Mouse (Mus musculus): Measurements from ENCODE around the gene Copg2. TPM values are rescaled to one million over a fixed set of nuclear protein-coding genes. Genes with fewer than 3 reads are reported as not detected.

Copg2 gene
- polyA plus RNA-seq, 2 experiments: 7.8 to 9.1 TPM

DNA sequence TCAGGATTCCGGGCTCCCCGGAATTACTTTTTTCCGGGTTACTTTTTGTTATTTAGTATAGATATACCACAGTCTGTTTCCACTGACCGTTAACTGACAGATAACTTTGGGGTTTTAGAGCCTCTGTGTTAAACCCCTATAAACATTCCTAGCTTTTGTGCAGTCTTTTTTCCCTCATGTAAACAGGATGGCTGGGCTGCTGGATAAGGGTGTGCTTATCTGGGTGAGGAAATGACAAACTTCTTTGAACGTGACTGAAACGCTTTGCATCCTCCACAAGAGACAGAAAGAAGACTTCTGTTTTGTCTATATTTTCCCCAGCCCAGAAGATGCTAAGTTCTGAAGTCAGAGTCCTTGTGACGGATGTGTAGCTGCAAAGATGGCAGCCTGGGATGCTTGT is 184.1 kb downstream of the Copg2 start:
- Histone ChIP-seq H3K36me3 (replicated peaks; ENCODE audit: control insufficient read depth, insufficient read depth, low read depth) (no peaks in the 10 kb centered on the region), H3K27ac (no peak overlapping the region), H3K4me3 (ENCODE audit: insufficient read depth in 1 of 2, low read depth in 2 of 2, low read length in 2 of 2) (no peak overlapping the region), H3K9me3 (ENCODE audit: control insufficient read depth, low read length) (no peaks in the 10 kb centered on the region), H3K4me1 (replicated peaks; ENCODE audit: control insufficient read depth in 2 of 2, insufficient read depth in 2 of 2, low read length in 1 of 2) (peaks cover 0 to 8% of the 10 kb centered on the region in 2 experiments; a peak in 2 of 4 replicates), H3K9ac (replicated peaks) (no peak overlapping the region), H3K4me2 (ENCODE audit: low read depth) (no peak overlapping the region), H3K27me3 (ENCODE audit: control insufficient read depth, insufficient read depth, low read length) (no peaks in the 10 kb centered on the region)
- TF ChIP-seq EP300 (IDR thresholded peaks at IDR 0.05; ENCODE audit: low read depth) (peak; percentile 54), CTCF (IDR thresholded peaks at IDR 0.05; ENCODE audit: low read depth) (no peak)
- WGBS (ENCODE audit: insufficient replicate concordance): 18% methylated on average over 7 of the region's 7 CpGs
- DNase-seq (ENCODE audit: low read depth in 3 of 3, low spot score in 3 of 3): peak in 1 of 3 experiments; percentile 5
- peak; percentile 47; the same call in 1 of the 2 replicates for ATAC-seq (ENCODE audit: insufficient read depth)

DNA sequence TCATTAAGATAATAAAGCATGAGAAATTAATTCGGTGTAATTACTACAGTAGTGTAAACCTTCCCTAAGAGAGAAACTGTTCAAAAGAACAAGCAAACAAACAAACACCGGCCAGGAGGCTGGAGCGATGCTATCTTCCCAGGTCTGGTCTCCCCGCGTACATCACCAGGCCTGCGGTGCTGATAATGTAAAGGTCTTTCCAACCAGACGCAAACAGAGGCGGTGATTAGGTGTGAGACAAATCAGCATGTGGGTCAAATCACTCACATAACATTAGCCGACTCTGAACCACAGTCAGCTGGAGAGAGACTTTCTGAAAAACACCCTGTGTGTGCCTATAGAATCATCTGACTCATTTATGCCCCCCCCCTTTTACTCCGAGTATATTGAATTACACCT is 185.2 kb downstream of the Copg2 start:
- no peaks in the 10 kb centered on the region for H3K9me3 ChIP-seq (ENCODE audit: control insufficient read depth, low read length)
- H3K4me1 ChIP-seq (replicated peaks; ENCODE audit: control insufficient read depth in 2 of 2, insufficient read depth in 2 of 2, low read length in 1 of 2): peaks cover 0 to 8% of the 10 kb centered on the region in 2 experiments; a peak in 2 of 4 replicates
- H3K27ac ChIP-seq: no peak overlapping the region
- no peak overlapping the region for H3K4me3 ChIP-seq (ENCODE audit: insufficient read depth in 1 of 2, low read depth in 2 of 2, low read length in 2 of 2)
- TF ChIP-seq CTCF (IDR thresholded peaks at IDR 0.05; ENCODE audit: low read depth) (no peak), EP300 (IDR thresholded peaks at IDR 0.05; ENCODE audit: low read depth) (no peak)
- H3K36me3 ChIP-seq (replicated peaks; ENCODE audit: control insufficient read depth, insufficient read depth, low read depth): no peaks in the 10 kb centered on the region
- ATAC-seq (ENCODE audit: insufficient read depth): no peak
- no peak overlapping the region for H3K4me2 ChIP-seq (ENCODE audit: low read depth)
- no peak for DNase-seq (ENCODE audit: low read depth in 3 of 3, low spot score in 3 of 3)
- H3K9ac ChIP-seq (replicated peaks): no peak overlapping the region
- WGBS (ENCODE audit: insufficient replicate concordance): 49% methylated on average over 10 of the region's 10 CpGs
- H3K27me3 ChIP-seq (ENCODE audit: control insufficient read depth, insufficient read depth, low read length): no peaks in the 10 kb centered on the region

DNA sequence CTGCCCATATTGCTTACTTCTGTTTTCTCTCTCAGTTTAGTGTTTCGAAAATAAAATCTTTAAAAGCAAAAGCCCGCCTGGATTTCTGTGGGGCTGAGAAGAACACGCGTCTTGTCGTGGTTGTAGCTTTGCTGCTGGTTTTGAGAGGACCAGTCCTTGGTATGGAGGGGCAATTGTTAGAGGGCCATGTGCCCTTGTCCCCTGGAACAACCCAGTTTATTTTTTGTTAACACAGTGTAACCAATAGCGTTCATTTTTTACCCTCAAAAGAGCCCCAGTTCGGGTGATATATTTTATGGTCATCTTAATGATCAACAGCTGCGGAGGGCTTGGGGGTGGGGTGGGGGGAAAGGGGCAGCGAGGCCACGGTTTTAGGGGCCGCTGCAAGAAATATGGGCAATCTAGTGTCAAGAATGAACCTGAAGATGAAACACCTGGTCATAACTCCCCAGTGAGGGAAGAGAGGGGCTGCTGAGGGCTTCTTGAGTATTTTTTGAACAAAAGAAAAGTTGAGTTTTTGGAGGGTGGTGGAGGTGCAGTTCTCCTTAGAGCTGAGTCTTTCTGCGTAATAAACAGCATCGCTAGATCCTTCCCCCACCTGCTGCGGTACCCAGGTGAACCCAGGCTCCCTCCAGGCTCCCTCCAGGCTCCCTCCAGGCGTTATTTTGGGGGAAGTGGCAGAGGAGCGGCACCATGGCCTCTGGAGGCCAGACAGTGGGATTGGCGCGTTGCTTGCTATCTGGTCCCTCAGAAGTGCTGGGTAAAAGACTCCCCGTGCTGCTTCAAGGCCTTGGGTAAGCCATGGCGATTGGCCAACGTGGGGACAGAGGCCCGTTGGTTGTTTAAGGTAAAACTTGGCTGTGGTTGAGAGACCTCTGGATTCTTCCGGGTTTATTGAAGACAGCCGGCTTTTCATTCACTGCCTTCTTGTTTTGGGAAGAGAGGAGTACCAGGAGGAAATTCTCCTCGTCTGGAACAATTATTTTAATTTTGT is 185.9 kb downstream of the Copg2 start:
- Histone ChIP-seq H3K9me3 (ENCODE audit: control insufficient read depth, low read length) (no peaks in the 10 kb centered on the region), H3K9ac (replicated peaks) (no peak overlapping the region), H3K4me2 (ENCODE audit: low read depth) (no peak overlapping the region), H3K27me3 (ENCODE audit: control insufficient read depth, insufficient read depth, low read length) (no peaks in the 10 kb centered on the region), H3K36me3 (replicated peaks; ENCODE audit: control insufficient read depth, insufficient read depth, low read depth) (no peaks in the 10 kb centered on the region), H3K4me3 (ENCODE audit: insufficient read depth in 1 of 2, low read depth in 2 of 2, low read length in 2 of 2) (no peak overlapping the region), H3K27ac (no peak overlapping the region), H3K4me1 (replicated peaks; ENCODE audit: control insufficient read depth in 2 of 2, insufficient read depth in 2 of 2, low read length in 1 of 2) (peaks cover 0 to 8% of the 10 kb centered on the region in 2 experiments; a peak in 2 of 4 replicates)
- 65% methylated on average over 25 of the region's 25 CpGs for WGBS (ENCODE audit: insufficient replicate concordance)
- no peak for DNase-seq (ENCODE audit: low read depth in 3 of 3, low spot score in 3 of 3)
- no peak for TF ChIP-seq EP300 (IDR thresholded peaks at IDR 0.05; ENCODE audit: low read depth)
- no peak for ATAC-seq (ENCODE audit: insufficient read depth)

DNA sequence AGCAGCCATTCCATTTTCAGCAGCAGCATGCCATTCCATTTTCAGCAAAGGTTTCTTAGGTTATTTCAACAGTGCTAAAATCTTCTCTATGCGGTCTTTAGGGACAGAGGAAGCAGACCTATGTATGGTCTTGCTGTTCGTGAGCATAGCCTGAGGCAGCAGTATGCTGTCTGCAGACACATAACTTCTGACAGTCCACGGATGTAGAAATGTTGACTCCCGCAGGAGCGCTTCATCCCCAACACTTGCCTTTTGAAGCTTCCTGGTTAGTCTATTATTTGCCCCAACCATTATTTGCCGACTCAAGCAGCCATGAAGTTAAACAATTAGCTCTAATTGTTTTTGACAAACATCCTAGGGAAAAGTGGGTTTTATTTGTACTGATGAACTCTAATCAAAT is 187.5 kb downstream of the Copg2 start:
- no peak overlapping the region for H3K9ac ChIP-seq (replicated peaks)
- no peak overlapping the region for H3K27ac ChIP-seq
- no peaks in the 10 kb centered on the region for H3K36me3 ChIP-seq (replicated peaks; ENCODE audit: control insufficient read depth, insufficient read depth, low read depth)
- no peak overlapping the region for H3K4me2 ChIP-seq (ENCODE audit: low read depth)
- no peak for ATAC-seq (ENCODE audit: insufficient read depth)
- 65% methylated on average over 6 of the region's 6 CpGs for WGBS (ENCODE audit: insufficient replicate concordance)
- no peaks in the 10 kb centered on the region for H3K9me3 ChIP-seq (ENCODE audit: control insufficient read depth, low read length)
- H3K27me3 ChIP-seq (ENCODE audit: control insufficient read depth, insufficient read depth, low read length): no peaks in the 10 kb centered on the region
- no peak overlapping the region for H3K4me3 ChIP-seq (ENCODE audit: insufficient read depth in 1 of 2, low read depth in 2 of 2, low read length in 2 of 2)
- DNase-seq (ENCODE audit: low read depth in 3 of 3, low spot score in 3 of 3): no peak
- peaks cover 0 to 8% of the 10 kb centered on the region in 2 experiments; a peak in 2 of 4 replicates for H3K4me1 ChIP-seq (replicated peaks; ENCODE audit: control insufficient read depth in 2 of 2, insufficient read depth in 2 of 2, low read length in 1 of 2)
- no peak for TF ChIP-seq CTCF (IDR thresholded peaks at IDR 0.05; ENCODE audit: low read depth)
- TF ChIP-seq EP300 (IDR thresholded peaks at IDR 0.05; ENCODE audit: low read depth): no peak

DNA sequence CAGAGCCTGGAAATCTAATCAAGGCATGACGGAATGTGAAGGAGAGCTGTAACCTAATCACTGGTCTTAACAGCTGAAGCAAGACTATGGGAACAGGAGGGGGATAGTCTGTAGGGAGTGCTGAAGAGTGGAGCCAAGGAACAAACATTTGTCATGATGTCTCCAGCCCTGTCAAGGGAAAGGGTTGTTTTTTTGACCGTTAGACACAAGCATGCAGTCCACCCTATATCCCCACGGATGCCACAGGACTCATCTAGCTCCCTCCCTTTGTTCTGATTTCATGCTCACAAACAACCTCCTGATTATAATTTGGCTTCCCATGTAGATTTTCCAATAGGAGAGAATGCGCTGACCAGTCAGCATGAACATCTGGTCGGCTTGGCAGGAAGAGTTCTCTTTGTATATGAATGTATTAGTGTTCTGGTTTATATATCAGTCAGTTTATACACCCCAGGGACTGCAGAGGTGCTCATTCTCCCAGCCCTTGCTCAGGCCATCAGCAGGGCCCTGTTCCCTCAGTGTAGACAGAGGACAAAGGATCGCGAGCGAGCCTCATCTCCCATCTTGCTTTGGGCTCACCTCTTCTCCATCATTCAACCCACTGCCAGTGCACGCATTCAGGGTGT is 192.5 kb downstream of the Copg2 start:
- 63% methylated on average over 9 of the region's 9 CpGs for WGBS (ENCODE audit: insufficient replicate concordance)
- Histone ChIP-seq H3K4me3 (ENCODE audit: insufficient read depth in 1 of 2, low read depth in 2 of 2, low read length in 2 of 2) (no peak overlapping the region), H3K9me3 (ENCODE audit: control insufficient read depth, low read length) (no peaks in the 10 kb centered on the region), H3K27me3 (ENCODE audit: control insufficient read depth, insufficient read depth, low read length) (no peaks in the 10 kb centered on the region; the same call in 1 of the 2 replicates), H3K9ac (replicated peaks) (no peak overlapping the region), H3K4me1 (replicated peaks; ENCODE audit: control insufficient read depth in 2 of 2, insufficient read depth in 2 of 2, low read length in 1 of 2) (peaks cover 0 to 7% of the 10 kb centered on the region in 2 experiments; a peak in 2 of 4 replicates), H3K36me3 (replicated peaks; ENCODE audit: control insufficient read depth, insufficient read depth, low read depth) (no peaks in the 10 kb centered on the region), H3K27ac (no peak overlapping the region), H3K4me2 (ENCODE audit: low read depth) (no peak overlapping the region)
- TF ChIP-seq EP300 (IDR thresholded peaks at IDR 0.05; ENCODE audit: low read depth) (no peak), CTCF (IDR thresholded peaks at IDR 0.05; ENCODE audit: low read depth) (no peak)
- ATAC-seq (ENCODE audit: insufficient read depth) (no peak), DNase-seq (ENCODE audit: low read depth in 3 of 3, low spot score in 3 of 3) (no peak)

Measured in liver, embryonic 14.5 days (tissue).